Mouse (Mus musculus): Measurements from ENCODE around the gene Tns1.

Tns1 gene

GRCm38 (mm10) chr1:73987705-73988201, 136.5 kb downstream of the Tns1 start:
- no peak for DNase-seq (ENCODE audit: low spot score)

- DNase-seq (ENCODE audit: low spot score) = peak; percentile 81
Measured at GRCm38 (mm10) chr1:73986268-73987045, 137.8 kb downstream of the Tns1 start.

- DNase-seq (ENCODE audit: low spot score) = no peak
Measured at GRCm38 (mm10) chr1:73985611-73986010, 138.6 kb downstream of the Tns1 start.

GRCm38 (mm10) chr1:73979214-73979613, 145.0 kb downstream of the Tns1 start:
- no peak for DNase-seq (ENCODE audit: low spot score)

- DNase-seq (ENCODE audit: low spot score) = no peak
Measured at GRCm38 (mm10) chr1:73978576-73978975, 145.7 kb downstream of the Tns1 start.

- DNase-seq (ENCODE audit: low spot score) = no peak
Measured at GRCm38 (mm10) chr1:73973992-73974391, 150.3 kb downstream of the Tns1 start.

GRCm38 (mm10) chr1:73972726-73973125, 151.5 kb downstream of the Tns1 start:
- DNase-seq (ENCODE audit: low spot score) = no peak

GRCm38 (mm10) chr1:73970161-73970730, 154.0 kb downstream of the Tns1 start:
- DNase-seq (ENCODE audit: low spot score) = no peak

GRCm38 (mm10) chr1:73968712-73969511, 155.3 kb downstream of the Tns1 start:
- no peak for DNase-seq (ENCODE audit: low spot score)

GRCm38 (mm10) chr1:73966411-73967238, 157.6 kb downstream of the Tns1 start:
- no peak for DNase-seq (ENCODE audit: low spot score)

GRCm38 (mm10) chr1:73964151-73964743, 160.0 kb downstream of the Tns1 start:
- no peak for DNase-seq (ENCODE audit: low spot score)

- DNase-seq (ENCODE audit: low spot score) = no peak
Measured at GRCm38 (mm10) chr1:73963626-73964025, 160.6 kb downstream of the Tns1 start.

GRCm38 (mm10) chr1:73962668-73963371, 161.4 kb downstream of the Tns1 start:
- DNase-seq (ENCODE audit: low spot score) = peak; percentile 74

GRCm38 (mm10) chr1:73962049-73962448, 162.2 kb downstream of the Tns1 start:
- DNase-seq (ENCODE audit: low spot score) = no peak

- DNase-seq (ENCODE audit: low spot score) = no peak
Measured at GRCm38 (mm10) chr1:73959758-73960157, 164.5 kb downstream of the Tns1 start.

- no peak for DNase-seq (ENCODE audit: low spot score)
Measured at GRCm38 (mm10) chr1:73959344-73959743, 164.9 kb downstream of the Tns1 start.

- no peak for DNase-seq (ENCODE audit: low spot score)
Measured at GRCm38 (mm10) chr1:73958210-73958983, 165.9 kb downstream of the Tns1 start.

- no peak for DNase-seq (ENCODE audit: low spot score)
Measured at GRCm38 (mm10) chr1:73957428-73957827, 166.8 kb downstream of the Tns1 start.

GRCm38 (mm10) chr1:73956320-73956719, 167.9 kb downstream of the Tns1 start:
- no peak for DNase-seq (ENCODE audit: low spot score)

GRCm38 (mm10) chr1:73955259-73955842, 168.9 kb downstream of the Tns1 start:
- DNase-seq (ENCODE audit: low spot score) = no peak

Data from retina, embryonic 14.5 days (tissue).